Mouse (Mus musculus) midbrain, embryonic 11.5 days (tissue): ENCODE results near the gene Mrps25. TPM values are rescaled to one million over a fixed set of nuclear protein-coding genes. Genes with fewer than 3 reads are reported as not detected.

Experiments used
- ATAC-seq: fragments of 200-750 bp; cut with Nextera tagmentation; 2 replicates; pipeline ENCODE4 v1.8.0; 2017; ENCODE audit warnings: moderate TSS enrichment, moderate library complexity; ENCODE audit not compliant: low FRiP score
- DNase-seq: peaks from one replicate; pipeline ENCODE4 v3.0.0; 2015; ENCODE audit warnings: low spot score; ENCODE audit errors: missing footprints
- H3K27ac ChIP-seq: fragments of 300-500 bp; sonication (generic); 2 replicates; pipeline ENCODE4 v1.5.1; 2014; ENCODE audit warnings: low read depth, low read length
- H3K27me3 ChIP-seq: fragments of 300-500 bp; sonication (generic); 2 replicates; pipeline ENCODE4 v1.6.1; 2014; ENCODE audit warnings: mild to moderate bottlenecking, low read length, moderate library complexity, mixed read lengths; ENCODE audit not compliant: control insufficient read depth, insufficient read depth
- H3K36me3 ChIP-seq: fragments of 300-500 bp; sonication (generic); 2 replicates; pipeline ENCODE4 v1.6.1; 2014; ENCODE audit warnings: mild to moderate bottlenecking, low read length, moderate library complexity, mixed read lengths; ENCODE audit not compliant: control insufficient read depth, insufficient read depth
- H3K4me1 ChIP-seq: fragments of 300-500 bp; sonication (generic); 2 replicates; pipeline ENCODE4 v1.6.1; 2014; ENCODE audit warnings: low read length; ENCODE audit not compliant: control insufficient read depth, insufficient read depth
- H3K4me2 ChIP-seq: fragments of 300-500 bp; sonication (generic); 2 replicates; pipeline ENCODE4 v1.6.1; 2014; ENCODE audit warnings: mild to moderate bottlenecking, moderate library complexity
- H3K4me3 ChIP-seq: fragments of 300-500 bp; sonication (generic); 2 replicates; pipeline ENCODE4 v1.5.1; 2014; ENCODE audit warnings: low read depth, low read length
- H3K9ac ChIP-seq: fragments of 300-500 bp; sonication (generic); 2 replicates; pipeline ENCODE4 v1.6.1; 2014; ENCODE audit warnings: low read length
- H3K9me3 ChIP-seq: fragments of 300-500 bp; sonication (generic); 2 replicates; pipeline ENCODE4 v1.6.1; 2016; ENCODE audit warnings: low read length; ENCODE audit not compliant: control insufficient read depth
- WGBS: fragments of 180-500 bp; shearing (Covaris S2); extraction: QIAGEN DNeasy Blood & Tissue Kit; methylation state at CpG from one replicate; pipeline ENCODE4 v1.1.7; 2014; 5-methylcytosine and 5-hydroxymethylcytosine counted together
- polyA plus RNA-seq: library from polyadenylated mRNA; unstranded; fragments of >200 nt; fragmentation: Nextera tagmentation; extraction: Ambion mirVana; gene quantifications from 2 replicates; pipeline ENCODE4 v1.2.1, GENCODE M21; 2014

Mrps25 gene
- polyA plus RNA-seq, 1 experiment from 2014 or later = 86.8 TPM

GRCm38 (mm10) chr6:92136356-92136755 is 47.5 kb downstream of the Mrps25 start:
- Histone ChIP-seq H3K27ac (no peak overlapping the region), H3K9me3 (no peaks in the 10 kb centered on the region), H3K9ac (no peak overlapping the region), H3K4me3 (no peak overlapping the region), H3K4me1 (peaks cover 2% of the 10 kb centered on the region; the same call in 1 of the 2 replicates), H3K27me3 (no peaks in the 10 kb centered on the region), H3K4me2 (no peak overlapping the region), H3K36me3 (no peaks in the 10 kb centered on the region)
- DNase-seq = no peak
- no peak for ATAC-seq
- WGBS = 81% methylated on average over 2 of the region's 2 CpGs

- no peaks in the 10 kb centered on the region for H3K9me3 ChIP-seq
- no peak overlapping the region for H3K9ac ChIP-seq
- peaks cover 2% of the 10 kb centered on the region; the same call in 1 of the 2 replicates for H3K4me1 ChIP-seq
- no peaks in the 10 kb centered on the region for H3K27me3 ChIP-seq
- H3K36me3 ChIP-seq = no peaks in the 10 kb centered on the region
- WGBS = 96% methylated on average over 2 of the region's 2 CpGs
- no peak for DNase-seq
- H3K4me2 ChIP-seq = no peak overlapping the region
- no peak overlapping the region for H3K4me3 ChIP-seq
- ATAC-seq = no peak
- H3K27ac ChIP-seq = no peak overlapping the region
These were observed 50.2 kb downstream of the Mrps25 start for GRCm38 (mm10) chr6:92133617-92134016.

DNA sequence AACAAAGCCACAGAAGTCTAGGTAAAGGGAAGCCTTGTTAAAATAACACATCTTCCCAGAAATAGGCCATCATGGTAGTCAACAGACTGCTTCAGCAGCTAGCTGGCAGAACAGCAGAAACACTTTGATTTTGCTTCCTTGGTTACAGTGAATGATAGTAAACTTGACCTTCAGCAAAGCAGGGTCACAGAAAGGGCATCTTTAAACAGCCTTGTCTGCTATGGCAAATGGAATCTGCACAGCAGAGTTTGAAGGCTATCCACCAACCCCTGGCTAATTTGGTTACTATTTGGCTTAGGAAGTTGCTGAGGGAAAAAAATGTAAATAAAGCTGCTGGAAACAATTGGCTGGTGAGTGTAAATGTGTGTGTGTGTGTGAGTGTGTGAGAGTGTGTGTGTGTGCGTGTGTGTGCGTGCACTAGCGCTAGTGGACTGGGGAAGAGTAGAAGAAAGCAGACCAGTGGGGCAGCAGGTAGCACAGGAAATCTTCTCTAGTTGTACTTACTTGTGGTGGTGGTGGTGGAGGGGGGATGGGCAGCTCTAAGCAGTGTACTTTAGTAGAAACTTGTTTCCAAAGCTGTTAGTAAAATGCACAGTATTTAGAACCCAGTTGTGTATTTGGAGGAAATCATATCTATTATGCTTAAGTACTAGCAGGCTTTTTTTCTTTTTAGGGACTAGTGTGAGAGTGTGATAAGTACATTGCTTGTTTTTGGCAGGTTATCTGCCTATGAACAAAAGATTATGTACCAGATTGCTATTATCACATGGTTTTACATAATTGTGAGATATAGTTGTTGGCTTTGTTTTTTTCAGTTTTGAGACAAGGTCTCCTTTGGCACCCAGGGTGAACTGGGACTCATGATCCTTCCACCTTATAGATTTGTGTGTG is 51.6 kb downstream of the Mrps25 start:
- Histone ChIP-seq H3K4me1 (peaks cover 2% of the 10 kb centered on the region; the same call in 1 of the 2 replicates), H3K4me3 (no peak overlapping the region), H3K4me2 (no peak overlapping the region), H3K27ac (no peak overlapping the region), H3K9me3 (no peaks in the 10 kb centered on the region), H3K9ac (no peak overlapping the region), H3K27me3 (no peaks in the 10 kb centered on the region), H3K36me3 (no peaks in the 10 kb centered on the region)
- ATAC-seq (no peak), DNase-seq (no peak)
- 87% methylated on average over 3 of the region's 3 CpGs for WGBS

GRCm38 (mm10) chr6:92131456-92131855 is 52.4 kb downstream of the Mrps25 start:
- Histone ChIP-seq H3K27me3 (no peaks in the 10 kb centered on the region), H3K4me3 (no peak overlapping the region), H3K9ac (no peak overlapping the region), H3K4me2 (no peak overlapping the region), H3K4me1 (peaks cover 2% of the 10 kb centered on the region; the same call in 1 of the 2 replicates), H3K9me3 (no peaks in the 10 kb centered on the region), H3K36me3 (no peaks in the 10 kb centered on the region), H3K27ac (no peak overlapping the region)
- ATAC-seq (no peak), DNase-seq (no peak)
- 97% methylated on average over 1 of the region's 1 CpGs for WGBS

DNA sequence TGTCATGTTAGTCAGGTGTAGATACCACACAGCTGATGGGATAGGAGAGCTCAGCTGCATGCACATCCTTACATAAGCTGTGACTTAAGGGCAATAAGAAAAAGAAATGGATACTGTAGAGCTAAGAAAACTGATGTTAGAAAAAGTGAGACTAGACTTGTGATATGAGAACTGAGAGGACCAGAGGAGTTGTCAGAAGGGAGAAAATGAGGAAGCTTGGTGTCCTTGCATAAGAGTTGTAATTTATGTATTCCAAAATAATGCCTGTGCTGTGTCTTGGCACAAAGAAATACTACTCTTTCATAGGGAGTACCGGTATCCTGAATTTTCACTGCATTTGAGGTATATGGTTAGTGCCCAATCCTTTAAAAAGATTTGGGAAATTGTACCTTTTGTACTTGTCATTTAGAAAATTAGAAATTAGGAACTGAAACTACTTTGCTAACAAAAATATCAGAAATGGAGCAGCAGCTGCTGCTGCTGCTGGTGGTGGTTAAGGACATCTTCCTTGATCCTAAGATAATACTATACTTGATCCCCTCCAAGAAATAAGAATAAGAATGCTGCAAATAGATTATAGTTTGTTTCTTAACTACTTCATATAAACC is 56.9 kb downstream of the Mrps25 start:
- Histone ChIP-seq H3K36me3 (no peaks in the 10 kb centered on the region), H3K27me3 (no peaks in the 10 kb centered on the region), H3K4me1 (peaks cover 2% of the 10 kb centered on the region; the same call in 1 of the 2 replicates), H3K9ac (no peak overlapping the region), H3K9me3 (no peaks in the 10 kb centered on the region), H3K4me2 (no peak overlapping the region), H3K27ac (no peak overlapping the region), H3K4me3 (no peak overlapping the region)
- ATAC-seq (no peak), DNase-seq (no peak)
- 100% methylated on average over 1 of the region's 1 CpGs for WGBS

DNA sequence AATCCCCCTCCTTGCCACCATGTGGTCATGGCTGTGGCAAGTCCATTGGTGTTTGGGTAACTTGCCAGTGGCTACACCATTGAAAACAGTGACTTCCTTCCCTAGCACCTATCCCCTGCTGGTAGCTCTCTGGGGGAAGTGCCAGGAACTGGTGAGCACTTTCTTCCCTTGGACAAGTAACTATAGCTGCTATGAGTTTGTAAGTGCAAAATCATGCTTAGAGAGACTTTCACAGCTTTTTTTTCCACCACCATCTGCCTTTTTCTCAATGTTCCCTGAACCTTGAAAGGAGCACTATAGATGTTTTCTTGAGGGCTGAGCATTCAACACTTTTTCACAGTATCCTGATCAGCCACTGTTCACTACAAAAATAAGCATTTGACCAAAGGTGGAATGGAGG is 59.3 kb downstream of the Mrps25 start:
- Histone ChIP-seq H3K27ac (no peak overlapping the region), H3K27me3 (no peaks in the 10 kb centered on the region), H3K9me3 (no peaks in the 10 kb centered on the region), H3K4me3 (no peak overlapping the region), H3K36me3 (no peaks in the 10 kb centered on the region), H3K4me1 (no peaks in the 10 kb centered on the region), H3K9ac (no peak overlapping the region), H3K4me2 (no peak overlapping the region)
- ATAC-seq (no peak), DNase-seq (no peak)

Other genes with a start within 250 kb of the Mrps25 start
- gene Fgd5, start 205.2 kb downstream of the Mrps25 start, polyA plus RNA-seq = 3.5 and 4.0 TPM in 2 replicates
- gene Nr2c2, start 92.6 kb downstream of the Mrps25 start, polyA plus RNA-seq = 20.0 and 20.4 TPM in 2 replicates
- 15.8 and 17.3 TPM in 2 replicates for gene Rbsn, start 30.9 kb upstream of the Mrps25 start, polyA plus RNA-seq
- 6.6 and 11.1 TPM in 2 replicates for gene Trh, start 60.6 kb upstream of the Mrps25 start, polyA plus RNA-seq